Mouse (Mus musculus) thymus, postnatal 25 days (tissue): ENCODE measurements around the gene Cdh23.

Source experiments
- DNase-seq: peaks from one replicate; pipeline ENCODE4 v3.0.0; 2022

Gene Cdh23

GRCm38 (mm10) chr10:60626086-60626485, 70.2 kb downstream of the Cdh23 start:
- DNase-seq = no peak

GRCm38 (mm10) chr10:60625511-60625910, 70.8 kb downstream of the Cdh23 start:
- no peak for DNase-seq

- no peak for DNase-seq
Measured at GRCm38 (mm10) chr10:60624945-60625344, 71.3 kb downstream of the Cdh23 start.

- no peak for DNase-seq
Measured at GRCm38 (mm10) chr10:60624217-60624708, 72.0 kb downstream of the Cdh23 start.

- no peak for DNase-seq
Measured at GRCm38 (mm10) chr10:60622836-60623235, 73.5 kb downstream of the Cdh23 start.

GRCm38 (mm10) chr10:60621470-60622170, 74.7 kb downstream of the Cdh23 start:
- peak; percentile 35 for DNase-seq

- peak; percentile 8 for DNase-seq
Measured at GRCm38 (mm10) chr10:60615898-60616297, 80.4 kb downstream of the Cdh23 start.

GRCm38 (mm10) chr10:60612893-60613292, 83.4 kb downstream of the Cdh23 start:
- peak; percentile 46 for DNase-seq

- no peak for DNase-seq
Measured at GRCm38 (mm10) chr10:60607166-60607565, 89.1 kb downstream of the Cdh23 start.

- no peak for DNase-seq
Measured at GRCm38 (mm10) chr10:60606661-60607060, 89.6 kb downstream of the Cdh23 start.

- DNase-seq = no peak
Measured at GRCm38 (mm10) chr10:60602235-60602634, 94.1 kb downstream of the Cdh23 start.

GRCm38 (mm10) chr10:60595166-60595565, 101.1 kb downstream of the Cdh23 start:
- no peak for DNase-seq

- no peak for DNase-seq
Measured at GRCm38 (mm10) chr10:60592881-60593575, 103.3 kb downstream of the Cdh23 start.

GRCm38 (mm10) chr10:60591281-60591680, 105.0 kb downstream of the Cdh23 start:
- DNase-seq = no peak

GRCm38 (mm10) chr10:60590241-60590640, 106.0 kb downstream of the Cdh23 start:
- DNase-seq = no peak

GRCm38 (mm10) chr10:60585691-60586090, 110.6 kb downstream of the Cdh23 start:
- no peak for DNase-seq

- no peak for DNase-seq
Measured at GRCm38 (mm10) chr10:60582956-60583355, 113.3 kb downstream of the Cdh23 start.

GRCm38 (mm10) chr10:60580666-60581065, 115.6 kb downstream of the Cdh23 start:
- DNase-seq = no peak

GRCm38 (mm10) chr10:60578738-60579538, 117.4 kb downstream of the Cdh23 start:
- DNase-seq = no peak

- DNase-seq = no peak
Measured at GRCm38 (mm10) chr10:60577920-60578737, 118.2 kb downstream of the Cdh23 start.

GRCm38 (mm10) chr10:60577125-60577919, 119.0 kb downstream of the Cdh23 start:
- no peak for DNase-seq

- no peak for DNase-seq
Measured at GRCm38 (mm10) chr10:60574851-60575250, 121.4 kb downstream of the Cdh23 start.
